Mouse (Mus musculus) CD4-positive naive resting alpha-beta T cell, adult 76 days (primary cell): ENCODE measurements around the gene Aig1. TPM values are rescaled to one million over a fixed set of nuclear protein-coding genes. Genes with fewer than 3 reads are reported as not detected.

ENCODE experiments used
- total RNA-seq: library from RNA; stranded (reverse); gene quantifications from one replicate; pipeline ENCODE4 v1.2.4, GENCODE M21; 2023

Aig1 gene
- 17.0 TPM for total RNA-seq

DNA sequence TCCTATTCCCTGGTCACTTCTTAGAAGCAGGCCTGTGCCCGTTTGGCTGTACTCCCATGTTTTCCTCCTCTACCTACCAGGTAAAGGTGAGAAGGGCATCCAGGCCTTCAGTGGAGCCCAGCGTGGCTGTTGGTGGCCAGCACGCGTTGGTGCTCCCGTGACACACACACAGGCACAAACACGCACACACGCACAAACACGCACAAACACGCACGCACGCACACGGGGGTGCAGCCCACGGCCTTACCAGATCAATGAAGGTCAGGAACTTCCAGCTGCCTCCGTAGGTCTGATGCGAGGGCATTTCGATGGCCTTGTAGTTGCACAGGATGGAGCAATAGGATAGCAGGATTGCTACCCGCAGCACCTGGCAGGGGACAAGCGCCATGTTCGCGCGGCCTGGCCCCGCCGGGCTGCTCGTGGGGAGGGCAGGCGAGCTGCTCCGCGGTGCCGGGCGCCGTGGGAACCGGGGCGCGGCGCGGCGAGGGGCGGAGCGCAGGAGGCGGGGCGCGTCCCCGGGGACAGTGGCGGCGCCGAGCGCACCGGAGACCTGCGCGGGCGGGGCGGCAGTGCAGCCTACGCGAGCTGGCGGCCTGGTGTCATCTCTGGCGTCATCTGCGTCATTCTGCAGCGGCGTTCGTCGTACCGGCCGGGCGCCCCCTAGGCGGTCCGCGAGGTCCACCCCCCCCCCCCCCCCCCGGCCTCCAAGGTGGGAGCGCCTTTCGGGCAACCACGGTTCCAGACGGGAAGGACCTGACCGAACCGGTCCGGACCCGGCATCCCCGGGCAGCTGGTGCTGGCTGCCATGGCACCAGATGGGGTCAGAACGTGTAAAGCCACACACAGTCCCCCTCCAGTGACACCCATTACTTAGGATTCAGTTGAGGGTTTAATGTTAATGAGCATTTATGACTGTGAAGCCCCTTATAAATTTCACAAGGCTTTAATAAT lies at the start of gene Aig1:
Gene Aig1 (minus strand): TSS at position 610 of the 951 bp plus-strand sequence.

Other genes with a start within 250 kb of the Aig1 start
- gene Hivep2, start 97.1 kb upstream of the Aig1 start, total RNA-seq: 97.7 TPM